Mouse (Mus musculus) hindbrain, embryonic 11.5 days (tissue): ENCODE measurements at regions not wholly inside any gene's neighbourhood (a gene's known extent, or its start where the extent isn't known, plus 50 kb on each side); places are given as distances from the start of the nearest gene placed in this dataset.
A peak's percentile ranks its signal among the peaks of the same experiment; 100 is the strongest.

Experiments used
- ATAC-seq: fragments of 200-750 bp; cut with Nextera tagmentation; 2 replicates; pipeline ENCODE4 v1.8.0; 2017; ENCODE audit warnings: mild to moderate bottlenecking, moderate TSS enrichment, moderate library complexity; ENCODE audit not compliant: low FRiP score
- DNase-seq: peaks from one replicate; pipeline ENCODE4 v3.0.0-alpha.2; 2015; ENCODE audit warnings: low spot score
- H3K27ac ChIP-seq: fragments of 300-500 bp; sonication (generic); 2 replicates; pipeline ENCODE4 v1.5.1; 2014; ENCODE audit warnings: mild to moderate bottlenecking, low read depth, low read length
- H3K27me3 ChIP-seq: fragments of 300-500 bp; sonication (generic); 2 replicates; pipeline ENCODE4 v1.6.1; 2014; ENCODE audit warnings: mild to moderate bottlenecking, low read length, moderate library complexity, mixed read lengths; ENCODE audit not compliant: control insufficient read depth, insufficient read depth
- H3K36me3 ChIP-seq: fragments of 300-500 bp; sonication (generic); 2 replicates; pipeline ENCODE4 v1.6.1; 2014; ENCODE audit warnings: mild to moderate bottlenecking, low read length, moderate library complexity, mixed read lengths; ENCODE audit not compliant: control insufficient read depth, insufficient read depth
- H3K4me1 ChIP-seq: fragments of 300-500 bp; sonication (generic); replicated peaks from 2 replicates; pipeline ENCODE4 v1.6.1; 2014; ENCODE audit warnings: low read length, mixed read lengths; ENCODE audit not compliant: control insufficient read depth, insufficient read depth
- H3K4me2 ChIP-seq: fragments of 300-500 bp; sonication (generic); replicated peaks from 2 replicates; pipeline ENCODE4 v1.6.1; 2014; ENCODE audit warnings: mild to moderate bottlenecking, low read depth, low read length
- H3K4me3 ChIP-seq: fragments of 300-500 bp; sonication (generic); 2 replicates; pipeline ENCODE4 v1.5.1; 2014; ENCODE audit warnings: low read depth, low read length
- H3K9ac ChIP-seq: fragments of 300-500 bp; sonication (generic); 2 replicates; pipeline ENCODE4 v1.6.1; 2014; ENCODE audit warnings: low read depth, low read length
- H3K9me3 ChIP-seq: fragments of 300-500 bp; sonication (generic); 2 replicates; pipeline ENCODE4 v1.6.1; 2016; ENCODE audit warnings: low read length; ENCODE audit not compliant: control insufficient read depth
- WGBS: fragments of 180-500 bp; shearing (Covaris S2); extraction: QIAGEN DNeasy Blood & Tissue Kit; methylation state at CpG from one replicate; pipeline ENCODE4 v1.1.7; 2014; 5-methylcytosine and 5-hydroxymethylcytosine counted together

DNA sequence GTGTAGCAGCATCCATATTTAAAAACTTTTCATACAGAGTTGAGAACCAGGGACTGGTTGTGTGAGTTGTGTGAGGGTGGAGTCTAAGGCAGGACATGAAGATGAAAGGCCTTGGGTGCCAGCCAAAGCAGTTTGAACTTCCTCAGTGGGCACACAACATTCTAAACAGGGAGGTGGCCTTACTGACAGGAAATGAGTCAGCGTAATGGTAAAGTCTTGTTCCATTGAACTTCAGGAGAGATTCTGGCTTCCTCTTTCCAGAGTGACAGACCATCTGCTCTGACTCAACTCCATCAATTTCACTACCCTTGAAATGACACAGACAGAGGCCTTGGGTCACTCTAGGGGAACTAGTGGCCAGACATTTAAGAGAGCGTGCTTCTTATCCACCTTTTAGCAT is 417.2 kb upstream of the Zfp462 start:
- Histone ChIP-seq H3K4me1 (no peaks in the 10 kb centered on the region), H3K9me3 (no peaks in the 10 kb centered on the region), H3K9ac (no peak overlapping the region), H3K36me3 (no peaks in the 10 kb centered on the region), H3K4me3 (no peak overlapping the region), H3K27me3 (no peaks in the 10 kb centered on the region), H3K27ac (no peak overlapping the region), H3K4me2 (no peak overlapping the region)
- ATAC-seq (no peak), DNase-seq (no peak)
- 97% methylated on average over 2 of the region's 2 CpGs for WGBS

DNA sequence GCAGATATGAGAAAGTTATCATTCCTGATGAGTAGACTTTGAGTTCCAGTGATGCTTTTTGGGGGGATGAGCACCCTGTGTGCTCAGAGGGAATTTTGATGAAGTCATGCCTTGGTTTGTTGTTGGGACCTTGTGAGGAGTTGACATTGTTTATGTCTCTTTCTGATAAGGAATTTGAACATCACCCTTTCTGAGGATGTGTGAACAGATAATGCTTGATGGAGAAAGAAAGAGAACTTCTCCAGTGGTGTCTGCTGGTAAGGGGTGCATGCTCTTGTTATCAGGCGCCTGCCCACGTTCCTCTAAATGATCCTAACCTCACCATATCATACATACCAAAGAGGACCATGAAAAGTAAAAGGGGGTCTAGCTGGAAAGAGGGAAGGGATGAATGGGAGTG is 413.1 kb upstream of the Zfp462 start:
- ATAC-seq (no peak), DNase-seq (no peak)
- H3K27me3 ChIP-seq, result no peaks in the 10 kb centered on the region
- no peak overlapping the region for H3K9ac ChIP-seq
- H3K27ac ChIP-seq, result no peak overlapping the region
- no peak overlapping the region for H3K4me3 ChIP-seq
- H3K4me1 ChIP-seq, result peaks cover 6% of the 10 kb centered on the region; the same call in 1 of the 2 replicates
- no peaks in the 10 kb centered on the region for H3K9me3 ChIP-seq
- WGBS, result 79% methylated on average over 2 of the region's 2 CpGs
- no peak overlapping the region for H3K4me2 ChIP-seq
- no peaks in the 10 kb centered on the region for H3K36me3 ChIP-seq

DNA sequence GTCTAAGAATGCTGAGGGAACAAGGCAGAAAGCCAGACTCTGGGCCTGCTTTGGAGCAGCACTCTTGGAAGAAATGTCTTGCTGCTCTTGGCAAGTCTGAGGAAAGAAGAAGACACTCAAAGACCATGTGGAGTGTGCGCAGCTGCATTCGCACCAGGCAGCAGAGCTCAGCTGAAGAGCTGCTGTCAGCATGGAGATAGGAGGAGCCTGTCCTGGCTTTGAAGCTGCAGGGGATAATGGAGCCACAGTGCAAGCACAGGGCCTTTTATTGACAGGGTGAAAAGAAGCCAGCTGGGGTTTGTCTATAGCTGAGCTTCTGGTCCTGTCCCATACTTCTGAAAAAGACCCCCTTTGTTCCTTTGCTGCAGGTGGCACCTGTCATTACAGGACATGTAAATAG is 411.0 kb upstream of the Zfp462 start:
- 14% methylated on average over 2 of the region's 2 CpGs for WGBS
- Histone ChIP-seq H3K27ac (0 out of 2 replicates have a peak overlapping the region, but pooled peaks have one; percentile 1), H3K4me3 (no peak overlapping the region), H3K9me3 (no peaks in the 10 kb centered on the region), H3K36me3 (no peaks in the 10 kb centered on the region), H3K4me2 (no peak overlapping the region), H3K27me3 (no peaks in the 10 kb centered on the region), H3K4me1 (peaks cover 6% of the 10 kb centered on the region; the same call in 1 of the 2 replicates), H3K9ac (no peak overlapping the region)
- ATAC-seq (peak; percentile 87), DNase-seq (peak; percentile 46)

DNA sequence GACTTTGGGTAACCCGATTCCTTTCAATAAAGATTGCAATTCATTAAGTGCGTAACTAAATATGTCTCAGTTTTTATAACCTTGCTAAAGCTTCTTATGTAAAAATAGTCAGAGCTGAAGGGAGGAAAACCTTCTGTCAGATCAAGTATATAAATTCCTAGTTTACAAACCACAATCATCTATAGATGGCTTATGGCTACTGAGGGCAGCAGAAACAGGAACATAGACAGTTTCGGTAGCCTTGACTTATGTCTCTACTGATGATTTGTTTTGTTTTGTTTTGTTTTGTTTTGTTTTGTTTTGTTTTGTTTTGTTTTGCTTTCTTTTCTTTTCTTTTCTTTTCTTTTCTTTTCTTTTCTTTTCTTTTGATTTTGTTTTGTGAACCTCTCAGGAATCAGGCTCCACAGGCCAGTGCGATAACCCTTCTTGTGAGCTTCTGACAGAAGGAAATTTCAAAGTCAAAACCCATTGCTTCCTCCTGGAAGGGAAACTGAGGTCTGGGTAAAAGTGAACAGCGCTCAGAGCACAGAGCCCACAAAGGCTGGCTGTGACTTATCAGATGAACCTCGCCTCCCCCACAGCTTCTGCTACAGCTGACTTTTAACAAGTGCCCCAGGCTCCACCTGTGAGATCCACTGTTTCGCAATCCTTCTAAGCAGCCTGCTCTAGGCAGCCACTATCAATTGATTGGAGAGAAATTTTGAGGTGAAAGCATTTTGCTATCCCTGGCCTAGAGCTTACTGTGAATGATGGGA is 391.8 kb upstream of the Zfp462 start:
- Histone ChIP-seq H3K36me3 (no peaks in the 10 kb centered on the region), H3K4me1 (no peaks in the 10 kb centered on the region), H3K9ac (no peak overlapping the region), H3K4me2 (no peak overlapping the region), H3K4me3 (no peak overlapping the region), H3K9me3 (no peaks in the 10 kb centered on the region), H3K27me3 (no peaks in the 10 kb centered on the region), H3K27ac (no peak overlapping the region)
- ATAC-seq (no peak), DNase-seq (no peak)
- WGBS, result 87% methylated on average over 7 of the region's 7 CpGs

DNA sequence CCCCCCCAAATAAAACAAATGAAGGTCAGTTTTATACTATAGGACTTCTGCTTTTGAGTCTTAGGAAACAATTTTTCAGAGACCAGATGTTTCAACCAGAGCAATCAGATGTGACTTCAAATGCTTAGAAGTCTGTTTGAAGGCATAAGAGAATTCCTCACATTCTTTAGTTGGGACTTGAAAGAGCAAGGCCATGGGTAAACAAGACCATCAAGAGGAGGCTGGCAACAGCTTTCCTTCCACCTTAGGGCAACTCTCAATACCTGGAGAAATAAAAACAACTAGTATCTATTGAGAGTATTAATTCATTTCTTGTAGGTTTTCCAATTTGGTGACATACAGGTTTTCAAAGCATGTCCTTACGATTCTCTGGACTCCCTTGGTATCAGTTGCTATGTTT is 381.8 kb upstream of the Zfp462 start:
- H3K27ac ChIP-seq, result no peak overlapping the region
- ATAC-seq, result no peak
- no peaks in the 10 kb centered on the region for H3K4me1 ChIP-seq
- no peak overlapping the region for H3K9ac ChIP-seq
- DNase-seq, result no peak
- no peak overlapping the region for H3K4me3 ChIP-seq
- 92% methylated on average over 1 of the region's 1 CpGs for WGBS
- H3K9me3 ChIP-seq, result no peaks in the 10 kb centered on the region
- H3K4me2 ChIP-seq, result no peak overlapping the region
- no peaks in the 10 kb centered on the region for H3K27me3 ChIP-seq
- no peaks in the 10 kb centered on the region for H3K36me3 ChIP-seq

DNA sequence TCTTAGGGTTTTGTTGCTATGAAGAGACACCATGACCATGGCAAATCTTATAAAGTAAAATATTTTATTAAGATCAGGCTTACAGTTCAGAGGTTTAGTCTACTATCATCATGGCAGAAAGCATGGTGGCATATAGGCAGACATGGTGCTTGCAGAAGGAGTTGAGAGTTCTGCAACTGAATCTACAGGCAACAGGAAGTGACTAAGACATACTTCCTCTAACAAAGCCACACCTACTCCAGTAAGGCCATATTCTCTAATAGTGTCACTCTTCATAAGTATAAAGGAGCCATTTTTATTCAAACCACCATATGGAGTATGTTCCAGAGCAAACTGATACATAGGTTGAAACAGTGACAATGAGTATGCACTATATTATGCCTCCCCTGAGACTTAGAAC is 371.7 kb upstream of the Zfp462 start:
- ATAC-seq, result no peak
- no peak for DNase-seq
- Histone ChIP-seq H3K4me3 (no peak overlapping the region), H3K9me3 (no peaks in the 10 kb centered on the region), H3K27me3 (no peaks in the 10 kb centered on the region), H3K36me3 (no peaks in the 10 kb centered on the region), H3K9ac (no peak overlapping the region), H3K27ac (no peak overlapping the region), H3K4me2 (no peak overlapping the region), H3K4me1 (no peaks in the 10 kb centered on the region)

DNA sequence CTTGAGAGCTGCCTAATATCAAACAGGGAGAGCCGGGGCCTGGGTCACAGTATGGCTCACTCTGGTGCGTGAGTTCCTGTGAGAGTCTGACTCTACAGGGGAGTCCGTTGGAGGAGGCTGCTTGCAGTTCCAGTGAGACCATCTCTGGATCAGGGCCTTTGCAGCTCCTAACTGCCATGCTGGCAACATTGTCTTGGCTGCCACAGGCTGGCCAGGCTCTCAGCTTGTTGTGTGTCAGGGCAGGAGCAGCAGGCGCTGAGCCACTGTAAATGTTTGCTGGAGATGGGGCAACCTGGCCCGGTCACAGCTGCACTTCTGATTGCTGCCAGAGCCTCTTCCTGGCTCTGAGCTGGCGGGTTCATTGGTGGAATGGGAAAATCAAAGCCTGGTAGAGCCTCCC is 357.7 kb upstream of the Zfp462 start:
- H3K27ac ChIP-seq, result no peak overlapping the region
- H3K4me1 ChIP-seq, result no peaks in the 10 kb centered on the region
- 78% methylated on average over 6 of the region's 6 CpGs for WGBS
- no peaks in the 10 kb centered on the region for H3K27me3 ChIP-seq
- H3K4me3 ChIP-seq, result no peak overlapping the region
- DNase-seq (no peak), ATAC-seq (no peak)
- H3K4me2 ChIP-seq, result no peak overlapping the region
- no peaks in the 10 kb centered on the region for H3K9me3 ChIP-seq
- no peak overlapping the region for H3K9ac ChIP-seq
- no peaks in the 10 kb centered on the region for H3K36me3 ChIP-seq

DNA sequence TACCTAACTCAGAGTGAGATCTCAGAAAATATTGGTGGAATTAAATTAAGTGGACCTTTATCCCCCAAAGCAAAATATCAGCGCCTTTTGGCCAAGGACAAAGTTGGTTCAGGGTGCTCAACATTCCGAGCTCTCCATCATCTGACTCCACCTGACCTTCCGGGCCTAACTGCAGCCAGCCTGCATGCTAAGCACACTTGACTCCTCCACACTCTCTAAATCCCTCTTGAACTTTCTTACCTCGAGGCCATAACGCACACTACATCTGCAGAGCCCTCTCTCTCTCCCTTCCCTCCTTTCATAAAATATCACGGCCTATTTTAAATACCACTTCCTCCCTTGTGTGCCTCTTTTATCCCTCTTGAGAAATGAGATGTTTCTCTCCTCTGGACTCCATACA is 356.1 kb upstream of the Zfp462 start:
- H3K4me2 ChIP-seq, result no peak overlapping the region
- H3K9ac ChIP-seq, result no peak overlapping the region
- WGBS, result 89% methylated on average over 6 of the region's 6 CpGs
- H3K27me3 ChIP-seq, result no peaks in the 10 kb centered on the region
- no peak overlapping the region for H3K4me3 ChIP-seq
- H3K36me3 ChIP-seq, result no peaks in the 10 kb centered on the region
- no peaks in the 10 kb centered on the region for H3K4me1 ChIP-seq
- DNase-seq, result no peak
- no peak overlapping the region for H3K27ac ChIP-seq
- H3K9me3 ChIP-seq, result no peaks in the 10 kb centered on the region
- no peak for ATAC-seq

DNA sequence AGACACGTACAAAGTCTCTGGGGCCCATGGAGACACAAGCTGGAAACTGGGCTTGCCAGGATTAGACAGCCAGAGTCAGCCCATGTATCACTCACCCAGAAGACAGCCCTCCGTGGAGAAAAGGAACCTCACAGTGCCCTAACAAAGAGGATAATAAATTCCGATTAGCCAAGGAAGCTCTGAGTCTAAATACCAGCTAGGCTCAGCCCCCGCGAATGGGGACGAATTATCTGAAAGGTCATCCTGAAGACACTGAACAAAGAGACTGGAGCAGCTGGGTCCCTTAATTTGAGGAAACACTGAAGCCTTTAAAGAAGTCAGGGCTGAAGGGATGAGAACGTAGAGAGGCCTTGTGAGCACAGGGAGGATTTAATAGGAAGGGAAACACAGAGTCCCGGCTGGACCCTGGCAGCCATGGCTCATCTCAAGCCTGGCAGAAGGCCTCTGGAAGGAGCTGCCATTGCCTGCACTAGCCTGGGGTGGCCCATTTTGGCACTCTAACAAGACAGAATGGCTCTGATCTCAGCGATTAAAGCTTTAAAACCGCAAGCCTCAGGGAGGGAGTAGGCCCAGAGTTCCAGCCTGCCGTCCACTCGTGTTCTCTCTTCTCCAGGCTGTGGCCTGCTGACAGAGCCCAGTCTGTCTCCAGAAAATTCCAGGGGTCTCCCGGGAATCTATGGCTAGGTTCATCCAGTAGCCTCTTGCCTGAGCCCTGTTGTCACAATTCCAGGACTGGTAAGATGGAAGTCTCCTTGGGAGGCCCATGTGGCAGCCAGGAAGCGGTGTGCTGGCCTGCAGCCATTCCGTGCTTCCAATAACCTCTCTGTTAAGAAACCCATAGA is 343.0 kb upstream of the Zfp462 start:
- ATAC-seq, result peak; percentile 89
- Histone ChIP-seq H3K27me3 (no peaks in the 10 kb centered on the region), H3K27ac (peak overlapping the region; percentile 82), H3K9me3 (no peaks in the 10 kb centered on the region), H3K36me3 (no peaks in the 10 kb centered on the region), H3K9ac (no peak overlapping the region), H3K4me2 (no peak overlapping the region), H3K4me1 (peaks cover 4% of the 10 kb centered on the region; the same call in 1 of the 2 replicates), H3K4me3 (no peak overlapping the region)
- 43% methylated on average over 15 of the region's 15 CpGs for WGBS
- DNase-seq, result peak; percentile 64
